Mouse (Mus musculus) liver, embryonic 14.5 days (tissue): ENCODE measurements around the gene Fam117b. TPM values are rescaled to one million over a fixed set of nuclear protein-coding genes. Genes with fewer than 3 reads are reported as not detected.

Experiments
- ATAC-seq: fragments of 200-750 bp; cut with Nextera tagmentation; 2 replicates; pipeline ENCODE4 v1.8.0; 2017; ENCODE audit warnings: moderate number of reproducible peaks, mild to moderate bottlenecking, moderate library complexity; ENCODE audit not compliant: insufficient read depth
- DNase-seq, 3 experiments: peaks; one replicate each; pipeline ENCODE4 v3.0.0-alpha.2; 2012 to 2013; ENCODE audit warnings: low read depth in 3 of 3, low spot score in 3 of 3
- H3K27ac ChIP-seq: fragments of 300-500 bp; sonication (generic); 2 replicates; pipeline ENCODE4 v1.5.1; 2014; ENCODE audit warnings: moderate library complexity, mild to moderate bottlenecking, control low read depth, inconsistent platforms
- H3K27me3 ChIP-seq: fragments of 300-500 bp; sonication (generic); 2 replicates; pipeline ENCODE4 v1.6.1; 2014; ENCODE audit warnings: mild to moderate bottlenecking, low read length, moderate library complexity; ENCODE audit not compliant: control insufficient read depth, insufficient read depth
- H3K36me3 ChIP-seq: fragments of 300-500 bp; sonication (generic); replicated peaks from 2 replicates; pipeline ENCODE4 v1.6.1; 2014; ENCODE audit warnings: low read depth; ENCODE audit not compliant: control insufficient read depth, insufficient read depth
- H3K4me1 ChIP-seq, 2 experiments: fragments of 200-500 bp in 1 of 2; fragments of 300-500 bp in 1 of 2; sonication (generic) in 1 of 2; replicated peaks; 2 replicates each; pipeline ENCODE4 v1.6.1; 2012 to 2014; ENCODE audit warnings: antibody characterized with exemption in 1 of 2, inconsistent platforms in 1 of 2, low read length in 1 of 2; ENCODE audit not compliant: control insufficient read depth in 2 of 2, insufficient read depth in 2 of 2
- H3K4me2 ChIP-seq: fragments of 300-500 bp; sonication (generic); 2 replicates; pipeline ENCODE4 v1.6.1; 2014; ENCODE audit warnings: low read depth, mild to moderate bottlenecking, control low read depth, moderate library complexity
- H3K4me3 ChIP-seq, 2 experiments: fragments of 200-500 bp in 1 of 2; fragments of 300-500 bp in 1 of 2; sonication (generic) in 1 of 2; 2 replicates each; pipeline ENCODE4 v1.5.1; 2012 to 2014; ENCODE audit warnings: low read depth in 2 of 2, low read length in 2 of 2, mild to moderate bottlenecking in 2 of 2, control low read depth in 1 of 2, inconsistent platforms in 1 of 2, moderate library complexity in 1 of 2; ENCODE audit not compliant: insufficient read depth in 1 of 2
- H3K9ac ChIP-seq: fragments of 300-500 bp; sonication (generic); replicated peaks from 2 replicates; pipeline ENCODE4 v1.6.1; 2014; ENCODE audit warnings: mild to moderate bottlenecking, control low read depth, moderate library complexity
- H3K9me3 ChIP-seq: fragments of 300-500 bp; sonication (generic); 2 replicates; pipeline ENCODE4 v1.6.1; 2016; ENCODE audit warnings: low read length, mixed read lengths; ENCODE audit not compliant: control insufficient read depth
- CTCF ChIP-seq: IDR thresholded peaks from 2 replicates; pipeline ENCODE4 v1.5.1; 2016; ENCODE audit warnings: antibody characterized with exemption, low read depth, control low read depth
- EP300 ChIP-seq: IDR thresholded peaks from 2 replicates; pipeline ENCODE4 v1.6.1; 2016; ENCODE audit warnings: antibody characterized with exemption, low read depth
- WGBS: fragments of 180-500 bp; shearing (Covaris S2); extraction: QIAGEN DNeasy Blood & Tissue Kit; methylation state at CpG from one replicate; pipeline ENCODE4 v1.1.7; 2014; ENCODE audit not compliant: insufficient replicate concordance; 5-methylcytosine and 5-hydroxymethylcytosine counted together
- polyA plus RNA-seq, 2 experiments: library from polyadenylated mRNA; depleted of rRNA in 1 of 2; stranded (reverse) in 1 of 2; unstranded in 1 of 2; fragments of >200 nt; fragmentation: Nextera tagmentation in 1 of 2; extraction: Ambion mirVana in 1 of 2; gene quantifications; 2 replicates each; pipeline versions ENCODE4 v1.2.1 to v1.2.3; 2012 to 2014

Gene Fam117b
- polyA plus RNA-seq, 2 experiments, result 2.6 to 2.8 TPM

GRCm38 (mm10) chr1:59927131-59927680 is 14.4 kb downstream of the Fam117b start:
- ATAC-seq, result no peak
- H3K9me3 ChIP-seq, result no peaks in the 10 kb centered on the region

GRCm38 (mm10) chr1:59930926-59931325 is 18.1 kb downstream of the Fam117b start:
- no peak overlapping the region for H3K4me2 ChIP-seq
- H3K4me1 ChIP-seq, result no peaks in the 10 kb centered on the region
- H3K27me3 ChIP-seq, result no peaks in the 10 kb centered on the region
- no peaks in the 10 kb centered on the region for H3K36me3 ChIP-seq
- H3K9me3 ChIP-seq, result no peaks in the 10 kb centered on the region
- no peak overlapping the region for H3K27ac ChIP-seq
- no peak overlapping the region for H3K4me3 ChIP-seq
- no peak overlapping the region for H3K9ac ChIP-seq
- ATAC-seq, result no peak
- no peak for DNase-seq
- no peak for TF ChIP-seq EP300
- no peak for TF ChIP-seq CTCF

More at GRCm38 (mm10) chr1:59927131-59927680, 14.4 kb downstream of the Fam117b start:
- Histone ChIP-seq H3K4me2 (no peak overlapping the region), H3K36me3 (no peaks in the 10 kb centered on the region), H3K4me3 (no peak overlapping the region), H3K27ac (no peak overlapping the region), H3K4me1 (no peaks in the 10 kb centered on the region), H3K9ac (no peak overlapping the region), H3K27me3 (no peaks in the 10 kb centered on the region)
- no peak for DNase-seq
- TF ChIP-seq CTCF (no peak), EP300 (no peak)
- WGBS, result 74% methylated on average over 2 of the region's 2 CpGs

GRCm38 (mm10) chr1:59932991-59933390 is 20.2 kb downstream of the Fam117b start:
- DNase-seq, result no peak
- Histone ChIP-seq H3K4me3 (no peak overlapping the region), H3K9ac (no peak overlapping the region), H3K27me3 (no peaks in the 10 kb centered on the region), H3K4me1 (no peaks in the 10 kb centered on the region), H3K36me3 (no peaks in the 10 kb centered on the region), H3K27ac (no peak overlapping the region), H3K4me2 (no peak overlapping the region), H3K9me3 (no peaks in the 10 kb centered on the region)
- WGBS, result 91% methylated on average over 2 of the region's 2 CpGs
- no peak for ATAC-seq
- TF ChIP-seq CTCF (no peak), EP300 (no peak)

GRCm38 (mm10) chr1:59941063-59941462 is 28.3 kb downstream of the Fam117b start:
- H3K27ac ChIP-seq, result no peak overlapping the region
- no peak for TF ChIP-seq CTCF
- no peak for TF ChIP-seq EP300
- H3K27me3 ChIP-seq, result no peaks in the 10 kb centered on the region
- no peaks in the 10 kb centered on the region for H3K9me3 ChIP-seq
- H3K36me3 ChIP-seq, result no peaks in the 10 kb centered on the region
- WGBS, result 67% methylated on average over 1 of the region's 1 CpGs
- H3K4me1 ChIP-seq, result peaks cover 0 to 14% of the 10 kb centered on the region in 2 experiments; a peak in 3 of 4 replicates
- no peak overlapping the region for H3K4me3 ChIP-seq
- H3K4me2 ChIP-seq, result no peak overlapping the region
- H3K9ac ChIP-seq, result no peak overlapping the region
- ATAC-seq, result no peak
- DNase-seq, result no peak

GRCm38 (mm10) chr1:59942057-59942790 is 29.4 kb downstream of the Fam117b start:
- no peak for TF ChIP-seq CTCF
- no peak for TF ChIP-seq EP300
- ATAC-seq (no peak), DNase-seq (no peak)
- Histone ChIP-seq H3K9ac (no peak overlapping the region), H3K36me3 (no peaks in the 10 kb centered on the region), H3K27me3 (no peaks in the 10 kb centered on the region), H3K9me3 (no peaks in the 10 kb centered on the region), H3K4me3 (no peak overlapping the region), H3K27ac (no peak overlapping the region), H3K4me2 (no peak overlapping the region), H3K4me1 (peaks cover 0 to 14% of the 10 kb centered on the region in 2 experiments; a peak in 3 of 4 replicates)
- WGBS, result 59% methylated on average over 6 of the region's 6 CpGs
